Mouse (Mus musculus) heart, postnatal 25 days (tissue): ENCODE measurements around the gene Btbd35f3. TPM values are rescaled to one million over a fixed set of nuclear protein-coding genes. Genes with fewer than 3 reads are reported as not detected.
"Not testable (repeated sequence)": the region's sequence is repeated elsewhere in the genome, so short reads cannot be mapped to it uniquely, and the experiment has no call there.

Source experiments
- DNase-seq: peaks from one replicate; pipeline ENCODE4 v3.0.0; 2022; ENCODE audit warnings: low spot score
- intact Hi-C: fragments of 180-260 bp; cut with DNase I; formaldehyde crosslinking; loops from one replicate; pipeline ENCODE4 v1.15.1; 2025
- total RNA-seq, 2 experiments: library from RNA; stranded (reverse); gene quantifications; 2 replicates each; pipeline ENCODE4 v1.2.3; 2021

Gene Btbd35f3
- not detected for total RNA-seq

GRCm38 (mm10) chrX:4037374-4037773 is at the start of gene Btbd35f3:
Btbd35f3 (plus strand) TSS chrX:4037674.
- not testable (repeated sequence) for DNase-seq

More at GRCm38 (mm10) chrX:4037374-4037773, at the start of gene Btbd35f3:
- intact Hi-C loops: not testable (repeated sequence)

Other genes with a start within 250 kb of the Btbd35f3 start
- not detected for gene Btbd35f16, start 80.7 kb upstream of the Btbd35f3 start, total RNA-seq
- gene Btbd35f28, start 158.9 kb downstream of the Btbd35f3 start, total RNA-seq: not detected